Mouse (Mus musculus) midbrain, embryonic 11.5 days (tissue): Measurements from ENCODE around the gene Prss33. TPM values are rescaled to one million over a fixed set of nuclear protein-coding genes. Genes with fewer than 3 reads are reported as not detected.
"Not testable (repeated sequence)": the region's sequence is repeated elsewhere in the genome, so short reads cannot be mapped to it uniquely, and the experiment has no call there.

Experiments
- ATAC-seq: fragments of 200-750 bp; cut with Nextera tagmentation; 2 replicates; pipeline ENCODE4 v1.8.0; 2017; ENCODE audit warnings: moderate TSS enrichment, moderate library complexity; ENCODE audit not compliant: low FRiP score
- DNase-seq: peaks from one replicate; pipeline ENCODE4 v3.0.0; 2015; ENCODE audit warnings: low spot score; ENCODE audit errors: missing footprints
- H3K27ac ChIP-seq: fragments of 300-500 bp; sonication (generic); 2 replicates; pipeline ENCODE4 v1.5.1; 2014; ENCODE audit warnings: low read depth, low read length
- H3K27me3 ChIP-seq: fragments of 300-500 bp; sonication (generic); 2 replicates; pipeline ENCODE4 v1.6.1; 2014; ENCODE audit warnings: mild to moderate bottlenecking, low read length, moderate library complexity, mixed read lengths; ENCODE audit not compliant: control insufficient read depth, insufficient read depth
- H3K36me3 ChIP-seq: fragments of 300-500 bp; sonication (generic); 2 replicates; pipeline ENCODE4 v1.6.1; 2014; ENCODE audit warnings: mild to moderate bottlenecking, low read length, moderate library complexity, mixed read lengths; ENCODE audit not compliant: control insufficient read depth, insufficient read depth
- H3K4me1 ChIP-seq: fragments of 300-500 bp; sonication (generic); 2 replicates; pipeline ENCODE4 v1.6.1; 2014; ENCODE audit warnings: low read length; ENCODE audit not compliant: control insufficient read depth, insufficient read depth
- H3K4me2 ChIP-seq: fragments of 300-500 bp; sonication (generic); 2 replicates; pipeline ENCODE4 v1.6.1; 2014; ENCODE audit warnings: mild to moderate bottlenecking, moderate library complexity
- H3K4me3 ChIP-seq: fragments of 300-500 bp; sonication (generic); 2 replicates; pipeline ENCODE4 v1.5.1; 2014; ENCODE audit warnings: low read depth, low read length
- H3K9ac ChIP-seq: fragments of 300-500 bp; sonication (generic); 2 replicates; pipeline ENCODE4 v1.6.1; 2014; ENCODE audit warnings: low read length
- H3K9me3 ChIP-seq: fragments of 300-500 bp; sonication (generic); 2 replicates; pipeline ENCODE4 v1.6.1; 2016; ENCODE audit warnings: low read length; ENCODE audit not compliant: control insufficient read depth
- WGBS: fragments of 180-500 bp; shearing (Covaris S2); extraction: QIAGEN DNeasy Blood & Tissue Kit; methylation state at CpG from one replicate; pipeline ENCODE4 v1.1.7; 2014; 5-methylcytosine and 5-hydroxymethylcytosine counted together
- polyA plus RNA-seq: library from polyadenylated mRNA; unstranded; fragments of >200 nt; fragmentation: Nextera tagmentation; extraction: Ambion mirVana; gene quantifications from 2 replicates; pipeline ENCODE4 v1.2.1, GENCODE M21; 2014

Prss33 gene
- polyA plus RNA-seq: 0.27 TPM in 1 of 2 replicates, not detected in the other

GRCm38 (mm10) chr17:23836006-23836575 lies at the start of gene Prss33:
Prss33 (minus strand) TSS chr17:23836056.
- DNase-seq: no peak
- WGBS: 45% methylated on average over 8 of the region's 8 CpGs

GRCm38 (mm10) chr17:23880576-23880975 lies 44.7 kb upstream of the Prss33 start, which contains the start of the genes Dcpp1 and Dcpp2:
Dcpp1 (plus strand) TSS chr17:23880876.
Dcpp2 (plus strand) TSS chr17:23880880.
- not testable (repeated sequence) for H3K4me3 ChIP-seq, H3K36me3 ChIP-seq, H3K4me2 ChIP-seq, H3K9ac ChIP-seq, H3K27ac ChIP-seq, H3K4me1 ChIP-seq, ATAC-seq, H3K27me3 ChIP-seq, DNase-seq, H3K9me3 ChIP-seq
- 75% methylated on average over 4 of the region's 4 CpGs for WGBS

More at GRCm38 (mm10) chr17:23836006-23836575, at the start of gene Prss33:
- Histone ChIP-seq H3K27ac (no peak within 1 kb of the TSS), H3K27me3 (no peaks in the 10 kb centered on the region; the same call in 1 of the 2 replicates), H3K4me3 (no peak within 1 kb of the TSS), H3K36me3 (no peaks in the 10 kb centered on the region), H3K9ac (peak within 1 kb of the TSS; percentile 25; the same call in 1 of the 2 replicates), H3K9me3 (no peaks in the 10 kb centered on the region), H3K4me2 (no peak within 1 kb of the TSS), H3K4me1 (peaks cover 4% of the 10 kb centered on the region; the same call in 1 of the 2 replicates)
- ATAC-seq: peak; percentile 60; the same call in 1 of the 2 replicates

DNA sequence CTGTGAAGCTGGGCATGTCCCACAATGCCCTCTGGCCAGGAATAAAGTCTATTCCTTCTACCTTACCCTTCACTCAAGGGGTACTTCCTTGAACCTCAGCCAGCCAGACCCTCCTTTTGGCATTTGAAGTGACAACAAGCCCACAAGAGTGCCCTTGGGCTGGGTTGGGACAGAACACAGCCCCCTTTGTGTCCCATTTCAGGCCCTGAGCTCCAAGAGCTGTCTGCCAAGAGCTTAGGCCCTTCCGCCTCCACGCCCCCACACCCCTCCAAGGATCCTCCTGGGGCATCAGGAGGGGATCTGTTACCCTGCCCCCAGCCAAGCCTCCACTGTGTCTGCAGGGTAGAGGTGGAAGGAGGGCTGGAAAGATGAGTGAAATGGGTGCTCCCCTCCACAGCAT lies 41.3 kb upstream of the Prss33 start:
- Histone ChIP-seq H3K4me3 (no peak overlapping the region), H3K4me1 (no peaks in the 10 kb centered on the region), H3K27ac (no peak overlapping the region), H3K9ac (no peak overlapping the region), H3K9me3 (no peaks in the 10 kb centered on the region), H3K4me2 (no peak overlapping the region), H3K27me3 (no peaks in the 10 kb centered on the region), H3K36me3 (no peaks in the 10 kb centered on the region)
- WGBS: 84% methylated on average over 2 of the region's 2 CpGs
- no peak for ATAC-seq
- no peak for DNase-seq

GRCm38 (mm10) chr17:23876741-23877140 lies 40.9 kb upstream of the Prss33 start:
- Histone ChIP-seq H3K4me2 (no peak overlapping the region), H3K9me3 (no peaks in the 10 kb centered on the region), H3K27ac (no peak overlapping the region), H3K4me3 (no peak overlapping the region), H3K36me3 (no peaks in the 10 kb centered on the region), H3K9ac (no peak overlapping the region), H3K4me1 (no peaks in the 10 kb centered on the region), H3K27me3 (no peaks in the 10 kb centered on the region)
- ATAC-seq: no peak
- no peak for DNase-seq
- WGBS: 78% methylated on average over 3 of the region's 3 CpGs

- H3K4me1 ChIP-seq: no peaks in the 10 kb centered on the region
- H3K27me3 ChIP-seq: no peaks in the 10 kb centered on the region
- H3K4me2 ChIP-seq: no peak overlapping the region
- 48% methylated on average over 8 of the region's 8 CpGs for WGBS
- H3K9ac ChIP-seq: no peak overlapping the region
- no peak overlapping the region for H3K27ac ChIP-seq
- peak; percentile 50 for ATAC-seq
- peak; percentile 91 for DNase-seq
- H3K36me3 ChIP-seq: no peaks in the 10 kb centered on the region
- no peak overlapping the region for H3K4me3 ChIP-seq
- no peaks in the 10 kb centered on the region for H3K9me3 ChIP-seq
Measured at GRCm38 (mm10) chr17:23873884-23874856, 38.3 kb upstream of the Prss33 start.

GRCm38 (mm10) chr17:23868513-23868912 lies 32.7 kb upstream of the Prss33 start:
- Histone ChIP-seq H3K36me3 (no peaks in the 10 kb centered on the region), H3K4me1 (no peaks in the 10 kb centered on the region), H3K9me3 (no peaks in the 10 kb centered on the region), H3K9ac (no peak overlapping the region), H3K4me2 (no peak overlapping the region), H3K4me3 (no peak overlapping the region), H3K27me3 (no peaks in the 10 kb centered on the region), H3K27ac (no peak overlapping the region)
- WGBS: 91% methylated on average over 11 of the region's 11 CpGs
- DNase-seq: no peak
- ATAC-seq: no peak

DNA sequence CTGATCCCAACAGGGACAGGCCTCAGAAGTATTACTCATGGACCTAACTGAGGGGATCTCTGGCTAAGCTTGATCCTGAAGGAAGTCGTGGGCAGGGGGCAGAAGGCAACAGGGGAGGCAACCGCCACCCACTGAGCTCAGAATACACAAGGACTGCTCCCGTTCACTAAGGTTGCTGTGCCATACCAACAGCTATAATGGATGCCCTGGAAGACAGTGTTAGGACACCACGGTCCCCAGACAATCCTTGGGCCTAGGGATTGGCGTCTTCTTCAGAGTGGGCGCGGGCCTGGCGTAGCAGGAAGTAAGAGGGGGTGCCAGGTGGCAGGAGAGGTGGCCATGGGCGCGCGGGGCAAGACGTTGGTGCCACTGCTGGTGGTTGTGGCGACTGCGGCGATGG lies 31.9 kb upstream of the Prss33 start, which contains the start of gene Prss21:
TSS of gene Prss21 (plus strand) at position 301 of the 400 bp plus-strand sequence.
- no peak within 1 kb of the TSS for H3K4me3 ChIP-seq
- H3K9ac ChIP-seq: no peak within 1 kb of the TSS
- H3K4me2 ChIP-seq: no peak within 1 kb of the TSS
- H3K36me3 ChIP-seq: no peaks in the 10 kb centered on the region
- no peaks in the 10 kb centered on the region for H3K9me3 ChIP-seq
- DNase-seq: no peak
- no peak within 1 kb of the TSS for H3K27ac ChIP-seq
- ATAC-seq: no peak
- no peaks in the 10 kb centered on the region for H3K27me3 ChIP-seq
- H3K4me1 ChIP-seq: no peaks in the 10 kb centered on the region
- 84% methylated on average over 15 of the region's 15 CpGs for WGBS

DNA sequence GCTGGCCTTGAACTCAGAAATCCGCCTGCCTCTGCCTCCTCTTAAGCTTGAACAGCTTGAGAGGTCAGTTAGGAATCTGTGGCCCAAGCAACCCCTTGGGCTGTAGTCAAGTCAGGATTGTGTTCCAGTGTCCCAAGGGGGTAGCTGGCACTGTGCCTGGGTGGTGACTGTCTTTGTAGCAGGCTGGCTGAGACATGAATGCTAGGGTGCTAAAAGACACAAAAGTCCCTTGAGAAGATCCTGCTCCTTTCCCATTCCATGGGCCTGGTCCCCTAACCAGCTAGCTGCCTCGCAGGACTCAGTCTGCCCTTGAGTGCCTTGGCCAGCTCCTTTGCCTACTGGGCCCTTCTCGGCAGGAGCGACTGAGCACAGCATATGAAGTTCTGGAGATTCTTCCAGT lies 27.1 kb upstream of the Prss33 start:
- no peaks in the 10 kb centered on the region for H3K4me1 ChIP-seq

DNA sequence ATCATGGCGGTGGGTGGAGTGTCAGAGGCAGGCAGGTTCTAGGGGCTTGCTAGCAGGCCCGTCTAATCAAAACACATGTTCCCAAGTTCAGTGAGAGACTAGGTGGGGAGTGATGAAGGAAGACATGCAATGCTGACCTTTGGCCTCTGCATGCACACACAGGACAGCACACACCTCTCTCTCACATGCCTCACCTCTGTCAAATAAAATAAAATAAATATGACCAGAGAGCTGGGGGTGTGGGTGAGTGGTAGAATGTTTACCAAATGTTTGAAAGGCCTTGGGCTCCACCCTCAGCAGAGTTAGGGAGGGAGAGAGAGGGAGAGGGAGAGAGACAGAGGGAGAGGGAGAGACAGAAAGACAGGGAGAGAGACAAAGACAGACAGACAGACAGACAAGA lies 22.1 kb upstream of the Prss33 start:
- ATAC-seq (no peak), DNase-seq (no peak)
- no peaks in the 10 kb centered on the region for H3K4me1 ChIP-seq
- H3K9me3 ChIP-seq: no peaks in the 10 kb centered on the region
- H3K36me3 ChIP-seq: no peaks in the 10 kb centered on the region
- H3K9ac ChIP-seq: no peak overlapping the region
- WGBS: 83% methylated on average over 2 of the region's 2 CpGs
- H3K4me2 ChIP-seq: no peak overlapping the region
- H3K27ac ChIP-seq: no peak overlapping the region
- H3K4me3 ChIP-seq: no peak overlapping the region
- no peaks in the 10 kb centered on the region for H3K27me3 ChIP-seq

More for the DNA sequence above, 27.1 kb upstream of the Prss33 start:
- Histone ChIP-seq H3K4me2 (no peak overlapping the region), H3K9me3 (no peaks in the 10 kb centered on the region), H3K27me3 (no peaks in the 10 kb centered on the region), H3K27ac (no peak overlapping the region), H3K4me3 (no peak overlapping the region), H3K36me3 (no peaks in the 10 kb centered on the region), H3K9ac (no peak overlapping the region)
- ATAC-seq (no peak), DNase-seq (no peak)
- 86% methylated on average over 4 of the region's 4 CpGs for WGBS
